23 mouse cellular contexts compared by ENCODE assay signal in genomic region chr4:101121002-101121401, GRCm38 (mm10).
"Had no signal": no experiment of that assay in that cellular context is flagged by ENCODE, and none has a peak within 500 bp of the region (broad histone marks: within the 10 kb centered on the region; RNA-seq: fewer than 3 reads in every experiment).

No protein-coding gene starts in this region.

- H3K9me3 ChIP-seq: heart, embryonic 13.5 days; heart, embryonic 15.5 days; hindbrain, embryonic 13.5 days; hindbrain, embryonic 15.5 days; limb, embryonic 13.5 days; limb, embryonic 15.5 days had no signal

- H3K4me2 ChIP-seq: heart, embryonic 11.5 days; heart, embryonic 13.5 days; heart, embryonic 15.5 days; hindbrain, embryonic 13.5 days; hindbrain, embryonic 15.5 days; limb, embryonic 13.5 days; limb, embryonic 15.5 days had no signal

- H3K9ac ChIP-seq: forebrain, postnatal 0 days; heart, embryonic 13.5 days; heart, embryonic 15.5 days; hindbrain, embryonic 13.5 days; hindbrain, embryonic 15.5 days; limb, embryonic 13.5 days; limb, embryonic 15.5 days had no signal

- ATAC-seq: forebrain, postnatal 0 days; hindbrain, postnatal 0 days; intestine, embryonic 16.5 days had no signal

- H3K27ac ChIP-seq: heart, adult 2 months; heart, embryonic 13.5 days; heart, embryonic 15.5 days; hindbrain, embryonic 13.5 days; hindbrain, embryonic 15.5 days; hindbrain, postnatal 0 days; layer of hippocampus, adult 2 months; left cerebral cortex, adult 2 months; limb, embryonic 13.5 days; limb, embryonic 15.5 days had no signal

- DNase-seq: forebrain, postnatal 0 days; gastrocnemius, postnatal 14 days; gastrocnemius, postnatal 36 days; heart, adult 11 months; heart, adult 2 months; heart, postnatal 14 days; heart, postnatal 36 days; kidney, adult 18-20 months; kidney, adult 8-10 months; kidney, postnatal 10 days; kidney, postnatal 25 days; left cerebral cortex, postnatal 4 days had no signal

- H3K4me1 ChIP-seq: hindbrain, embryonic 13.5 days; hindbrain, embryonic 15.5 days; limb, embryonic 13.5 days; limb, embryonic 15.5 days had no signal

- H3K36me3 ChIP-seq: heart, embryonic 13.5 days; heart, embryonic 15.5 days; hindbrain, embryonic 15.5 days had no signal

- H3K4me3 ChIP-seq: heart, adult 2 months; heart, embryonic 13.5 days; heart, embryonic 15.5 days; hindbrain, embryonic 13.5 days; hindbrain, embryonic 15.5 days; layer of hippocampus, adult 2 months; left cerebral cortex, adult 2 months; limb, embryonic 13.5 days; limb, embryonic 15.5 days had no signal

- H3K27me3 ChIP-seq: heart, embryonic 13.5 days; heart, embryonic 15.5 days; hindbrain, embryonic 13.5 days; hindbrain, embryonic 15.5 days; limb, embryonic 13.5 days; limb, embryonic 15.5 days had no signal
